Mouse (Mus musculus) bone marrow macrophage, adult 2 months (primary cell): Measurements from ENCODE around the gene Gabbr2.

ENCODE experiments used
- CTCF ChIP-seq: IDR thresholded peaks from 2 replicates; pipeline ENCODE4 v1.5.1; 2012; ENCODE audit warnings: low read depth, mild to moderate bottlenecking, low read length, moderate library complexity
- POLR2A ChIP-seq: IDR thresholded peaks from 2 replicates; pipeline ENCODE4 v1.6.1; 2012; ENCODE audit warnings: mild to moderate bottlenecking, low read depth, low read length, borderline replicate concordance

DNA sequence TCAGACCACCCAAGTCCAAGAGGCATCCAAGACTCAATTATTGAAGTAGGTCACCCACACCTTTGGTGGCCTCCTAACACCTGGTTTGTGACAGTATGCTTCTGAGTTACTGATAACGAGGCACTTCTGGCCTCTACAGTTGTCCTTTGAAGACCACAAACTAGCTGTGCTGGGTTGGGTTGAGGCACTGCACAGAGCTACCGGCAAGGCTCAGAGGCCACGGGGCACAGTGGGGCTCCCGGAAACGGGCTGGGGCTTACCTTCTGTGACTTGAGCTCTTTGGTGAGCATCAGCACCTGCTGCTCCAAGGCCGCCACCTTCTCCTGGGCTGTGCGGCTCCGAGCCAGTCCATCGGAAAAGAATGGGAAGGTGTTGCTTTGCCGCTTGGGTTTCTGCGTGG, 363.6 kb downstream of the Gabbr2 start:
- TF ChIP-seq CTCF (no peak), POLR2A (no peak)
